Mouse (Mus musculus) heart, embryonic 14.5 days (tissue): ENCODE results near the gene Rsph3b. TPM values are rescaled to one million over a fixed set of nuclear protein-coding genes. Genes with fewer than 3 reads are reported as not detected.
A peak's percentile ranks its signal among the peaks of the same experiment; 100 is the strongest.
"Not testable (repeated sequence)": the region's sequence is repeated elsewhere in the genome, so short reads cannot be mapped to it uniquely, and the experiment has no call there.

Experiments
- ATAC-seq: fragments of 200-750 bp; cut with Nextera tagmentation; 2 replicates; pipeline ENCODE4 v1.8.0; 2017; ENCODE audit warnings: low read depth, moderate TSS enrichment; ENCODE audit not compliant: insufficient number of reproducible peaks, insufficient read depth, low FRiP score
- H3K27ac ChIP-seq, 2 experiments: fragments of 200-500 bp in 1 of 2; fragments of 300-500 bp in 1 of 2; sonication (generic) in 1 of 2; replicated peaks in 1 of 2; 2 replicates each; pipeline ENCODE4 v1.5.1; 2012 to 2014; ENCODE audit warnings: low read depth in 2 of 2, low read length in 2 of 2, control low read depth in 1 of 2, mild to moderate bottlenecking in 1 of 2, mixed read lengths in 1 of 2; ENCODE audit not compliant: control insufficient read depth in 1 of 2, insufficient read depth in 1 of 2
- H3K27me3 ChIP-seq: fragments of 300-500 bp; sonication (generic); 2 replicates; pipeline ENCODE4 v1.6.1; 2014; ENCODE audit warnings: mild to moderate bottlenecking, low read length, control low read depth; ENCODE audit not compliant: control insufficient read depth, insufficient read depth
- H3K36me3 ChIP-seq: fragments of 300-500 bp; sonication (generic); 2 replicates; pipeline ENCODE4 v1.6.1; 2014; ENCODE audit warnings: mild to moderate bottlenecking, control low read depth, low read length, mixed read lengths; ENCODE audit not compliant: control insufficient read depth, insufficient read depth
- H3K4me1 ChIP-seq, 2 experiments: fragments of 200-500 bp in 1 of 2; fragments of 300-500 bp in 1 of 2; sonication (generic) in 1 of 2; 2 replicates each; pipeline ENCODE4 v1.6.1; 2012 to 2014; ENCODE audit warnings: low read length in 2 of 2, control low read depth in 1 of 2, mixed read lengths in 1 of 2; ENCODE audit not compliant: control insufficient read depth in 2 of 2, insufficient read depth in 2 of 2
- H3K4me2 ChIP-seq: fragments of 300-500 bp; sonication (generic); 2 replicates; pipeline ENCODE4 v1.6.1; 2014; ENCODE audit warnings: mild to moderate bottlenecking, low read length
- H3K4me3 ChIP-seq, 2 experiments: fragments of 200-500 bp in 1 of 2; fragments of 300-500 bp in 1 of 2; sonication (generic) in 1 of 2; 2 replicates each; pipeline ENCODE4 v1.5.1; 2012 to 2014; ENCODE audit warnings: low read length in 2 of 2, mild to moderate bottlenecking in 2 of 2, control low read depth in 1 of 2, low read depth in 1 of 2, moderate library complexity in 1 of 2; ENCODE audit not compliant: control insufficient read depth in 1 of 2, insufficient read depth in 1 of 2
- H3K9ac ChIP-seq: fragments of 300-500 bp; sonication (generic); 2 replicates; pipeline ENCODE4 v1.6.1; 2014; ENCODE audit warnings: mild to moderate bottlenecking, low read length
- H3K9me3 ChIP-seq: fragments of 300-500 bp; sonication (generic); 2 replicates; pipeline ENCODE4 v1.6.1; 2016; ENCODE audit warnings: low read length, control low read depth; ENCODE audit not compliant: control insufficient read depth
- WGBS: fragments of 180-500 bp; shearing (Covaris S2); extraction: QIAGEN DNeasy Blood & Tissue Kit; methylation state at CpG from one replicate; pipeline ENCODE4 v1.1.7; 2014; 5-methylcytosine and 5-hydroxymethylcytosine counted together
- polyA plus RNA-seq: library from polyadenylated mRNA; unstranded; fragments of >200 nt; fragmentation: Nextera tagmentation; extraction: Ambion mirVana; gene quantifications from 2 replicates; pipeline ENCODE4 v1.2.1, GENCODE M21; 2014

Gene Rsph3b
- polyA plus RNA-seq, 1 experiment from 2014 or later = 79.7 TPM

DNA sequence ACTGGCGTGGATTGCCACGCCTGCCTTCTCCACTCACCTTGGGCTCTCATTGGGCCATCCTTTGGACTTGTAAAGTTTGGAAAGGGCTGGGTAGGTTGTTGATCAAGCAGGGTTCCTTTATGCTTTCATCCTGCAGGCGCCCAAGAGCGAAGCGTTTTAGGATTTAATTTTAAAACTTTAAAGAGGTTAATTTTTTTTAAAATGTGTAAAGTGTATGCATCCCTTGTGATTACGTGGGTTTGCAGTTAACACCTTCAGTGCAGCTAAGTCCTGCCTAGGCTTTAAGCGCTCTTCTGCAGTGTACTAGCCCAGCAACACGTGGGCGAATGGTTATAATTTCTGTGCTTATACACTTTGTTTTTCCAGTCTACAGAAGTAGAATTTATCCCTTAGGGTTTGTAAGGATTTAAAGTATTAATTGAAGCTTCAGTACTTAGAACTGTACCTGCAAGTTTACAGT is 317 bp upstream of the Rsph3b start:
- peak overlapping the region; percentile 70 for H3K9ac ChIP-seq
- not testable (repeated sequence) for ATAC-seq, H3K36me3 ChIP-seq, H3K27me3 ChIP-seq, H3K9me3 ChIP-seq, H3K4me1 ChIP-seq
- WGBS = 10% methylated on average over 9 of the region's 9 CpGs
- peak overlapping the region; percentile 68 for H3K4me2 ChIP-seq
- peak overlapping the region; percentile 58 to 73 for H3K4me3 ChIP-seq
- peak overlapping the region; percentile 88 to 90 for H3K27ac ChIP-seq

- Histone ChIP-seq H3K4me3 (peak overlapping the region; percentile 58 to 73), H3K4me2 (peak overlapping the region; percentile 68), H3K9ac (peak overlapping the region; percentile 70; the same call in 1 of the 2 replicates)
- not testable (repeated sequence) for ATAC-seq, H3K27me3 ChIP-seq, H3K27ac ChIP-seq, H3K4me1 ChIP-seq, H3K36me3 ChIP-seq, H3K9me3 ChIP-seq
- no CpG with 5 or more reads among the region's 8 CpGs for WGBS
Measured at GRCm38 (mm10) chr17:6947637-6947983, 872 bp downstream of the Rsph3b start.

DNA sequence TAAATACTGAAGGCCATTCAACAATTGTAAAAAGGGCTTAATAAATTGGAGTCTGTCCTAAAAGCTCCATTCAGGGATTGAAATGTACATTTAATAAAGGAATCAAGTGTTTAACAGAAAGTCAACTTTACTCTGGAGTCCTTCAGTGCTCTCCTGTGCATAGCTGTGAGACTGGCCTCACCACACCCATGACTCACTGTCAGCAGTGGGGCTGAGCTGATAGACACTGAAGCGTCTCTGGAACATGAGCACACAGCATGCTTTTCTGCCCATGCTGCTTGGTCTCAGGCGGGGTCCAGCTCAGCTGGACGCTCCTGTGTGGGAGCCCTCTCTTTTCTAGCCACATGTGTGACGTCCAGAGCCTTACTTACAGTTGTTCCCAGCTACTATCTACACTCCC is 5.9 kb downstream of the Rsph3b start:
- not testable (repeated sequence) for ATAC-seq, H3K27ac ChIP-seq
- no CpG with 5 or more reads among the region's 4 CpGs for WGBS

DNA sequence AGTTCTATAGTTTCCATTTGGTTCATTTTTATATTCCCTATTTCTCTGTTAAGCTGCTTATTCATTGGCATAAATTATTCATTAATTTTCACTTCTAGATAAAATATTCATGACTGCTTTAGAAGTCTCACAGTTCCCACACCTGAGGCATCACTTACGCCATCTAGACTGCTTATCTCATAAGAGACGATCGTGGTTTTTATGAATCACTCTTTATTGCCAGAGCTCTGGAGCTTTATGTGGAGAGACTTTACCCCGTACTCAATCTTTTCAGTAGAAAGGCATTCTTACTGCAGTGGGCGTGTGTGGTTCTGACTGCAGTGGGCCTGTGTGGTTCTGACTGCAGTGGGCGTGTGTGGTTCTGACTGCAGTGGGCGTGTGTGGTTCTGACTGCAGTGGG is 16.9 kb downstream of the Rsph3b start:
- not testable (repeated sequence) for ATAC-seq, H3K9ac ChIP-seq, H3K4me3 ChIP-seq, H3K27ac ChIP-seq, H3K4me1 ChIP-seq, H3K36me3 ChIP-seq, H3K27me3 ChIP-seq, H3K9me3 ChIP-seq, H3K4me2 ChIP-seq
- 96% methylated on average over 6 of the region's 7 CpGs for WGBS

More for the DNA sequence above, 5.9 kb downstream of the Rsph3b start:
- not testable (repeated sequence) for H3K36me3 ChIP-seq, H3K27me3 ChIP-seq, H3K4me3 ChIP-seq, H3K4me2 ChIP-seq, H3K9ac ChIP-seq, H3K4me1 ChIP-seq, H3K9me3 ChIP-seq

DNA sequence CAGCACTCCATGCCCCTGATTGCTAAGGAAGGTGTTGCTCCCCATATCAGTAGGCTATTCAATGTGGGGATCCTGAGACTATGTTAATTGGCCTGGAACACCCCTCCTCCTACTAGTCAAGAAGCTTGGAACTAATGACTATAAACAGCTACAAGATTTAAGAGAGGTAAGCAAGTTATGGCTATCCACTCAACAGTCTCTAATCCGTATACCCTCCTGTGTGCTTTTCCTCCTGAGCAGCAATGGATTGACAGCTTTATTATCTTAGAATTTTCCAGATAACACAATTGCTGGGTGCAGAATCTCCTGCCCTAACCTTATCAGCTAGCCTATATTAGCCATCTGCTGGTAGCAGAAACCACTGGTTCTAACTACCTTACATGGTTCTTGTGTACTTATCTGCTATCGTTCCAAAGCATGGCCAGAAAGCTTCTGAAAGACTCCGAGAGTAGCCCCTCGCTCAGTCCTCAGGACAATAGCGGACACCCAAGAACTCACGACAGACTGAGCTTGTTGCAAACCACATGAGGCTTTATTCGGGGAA is 28.1 kb downstream of the Rsph3b start:
- H3K27me3 ChIP-seq, H3K27ac ChIP-seq, ATAC-seq, H3K36me3 ChIP-seq, H3K9ac ChIP-seq, H3K4me2 ChIP-seq, H3K4me3 ChIP-seq, H3K4me1 ChIP-seq, H3K9me3 ChIP-seq: not testable (repeated sequence)
- WGBS = 70% methylated on average over 7 of the region's 7 CpGs

GRCm38 (mm10) chr17:6919388-6919787 is 29.1 kb downstream of the Rsph3b start:
- not testable (repeated sequence) for H3K27ac ChIP-seq, H3K9ac ChIP-seq, ATAC-seq, H3K9me3 ChIP-seq, H3K4me1 ChIP-seq, H3K27me3 ChIP-seq, H3K4me2 ChIP-seq, H3K36me3 ChIP-seq, H3K4me3 ChIP-seq
- WGBS = 78% methylated on average over 3 of the region's 3 CpGs

DNA sequence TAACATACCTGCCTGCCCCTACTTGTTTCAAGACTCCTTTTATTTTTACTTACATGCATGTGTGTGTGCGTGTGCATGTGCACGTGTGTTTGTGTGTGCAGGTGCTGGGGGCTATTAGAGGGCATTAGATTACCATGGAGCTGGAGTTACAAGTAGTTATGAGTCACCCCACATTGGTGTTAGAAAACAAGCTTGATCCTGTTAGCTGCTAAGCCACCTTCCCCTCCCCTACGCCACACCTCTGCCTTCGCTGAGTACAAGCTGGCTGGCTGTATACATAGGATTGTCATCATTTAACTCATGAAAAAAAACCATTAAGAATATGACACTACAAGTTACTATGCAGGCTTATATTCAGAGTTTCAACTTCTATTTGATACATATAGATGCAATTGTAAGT is 33.2 kb downstream of the Rsph3b start:
- H3K4me3 ChIP-seq, H3K27ac ChIP-seq, H3K27me3 ChIP-seq, H3K4me2 ChIP-seq, H3K36me3 ChIP-seq, H3K9me3 ChIP-seq, H3K4me1 ChIP-seq, ATAC-seq, H3K9ac ChIP-seq: not testable (repeated sequence)
- WGBS = 79% methylated on average over 2 of the region's 4 CpGs

DNA sequence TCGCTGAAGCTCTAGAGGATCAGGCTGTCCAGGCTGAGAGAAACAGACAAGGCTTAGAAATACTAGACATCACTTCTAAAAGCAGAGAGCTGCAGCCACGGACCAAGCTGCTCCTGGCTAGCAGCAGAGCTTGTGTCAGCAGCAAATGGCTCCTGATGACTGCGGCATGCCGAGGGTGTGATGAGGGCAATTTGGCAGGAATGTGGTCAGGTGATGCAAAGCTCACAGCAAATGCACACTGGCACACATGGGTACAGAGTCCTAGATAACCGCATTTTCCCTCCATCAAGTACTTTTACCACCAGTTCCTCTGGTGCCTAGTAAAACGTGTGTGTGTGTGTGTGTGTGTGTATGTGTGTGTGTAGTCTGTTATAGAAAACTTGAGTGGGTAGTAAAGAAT is 34.4 kb downstream of the Rsph3b start:
- not testable (repeated sequence) for H3K27me3 ChIP-seq, H3K36me3 ChIP-seq, H3K4me1 ChIP-seq, H3K9ac ChIP-seq, H3K4me2 ChIP-seq, H3K27ac ChIP-seq, H3K9me3 ChIP-seq, H3K4me3 ChIP-seq
- peak; percentile 54; the same call in 1 of the 2 replicates for ATAC-seq
- 45% methylated on average over 1 of the region's 6 CpGs for WGBS
